Mouse (Mus musculus) naive thymus-derived CD4-positive, alpha-beta T cell, adult 5 months (primary cell): ENCODE data around the gene Cox7a2. TPM values are rescaled to one million over a fixed set of nuclear protein-coding genes. Genes with fewer than 3 reads are reported as not detected.

Experiments used
- polyA plus RNA-seq: library from polyadenylated mRNA; unstranded; fragments of 100-300 nt; shearing (Covaris generic); gene quantifications from one replicate; pipeline ENCODE4 v1.2.1, GENCODE M21; 2017

Gene Cox7a2
- 191 TPM for polyA plus RNA-seq

DNA sequence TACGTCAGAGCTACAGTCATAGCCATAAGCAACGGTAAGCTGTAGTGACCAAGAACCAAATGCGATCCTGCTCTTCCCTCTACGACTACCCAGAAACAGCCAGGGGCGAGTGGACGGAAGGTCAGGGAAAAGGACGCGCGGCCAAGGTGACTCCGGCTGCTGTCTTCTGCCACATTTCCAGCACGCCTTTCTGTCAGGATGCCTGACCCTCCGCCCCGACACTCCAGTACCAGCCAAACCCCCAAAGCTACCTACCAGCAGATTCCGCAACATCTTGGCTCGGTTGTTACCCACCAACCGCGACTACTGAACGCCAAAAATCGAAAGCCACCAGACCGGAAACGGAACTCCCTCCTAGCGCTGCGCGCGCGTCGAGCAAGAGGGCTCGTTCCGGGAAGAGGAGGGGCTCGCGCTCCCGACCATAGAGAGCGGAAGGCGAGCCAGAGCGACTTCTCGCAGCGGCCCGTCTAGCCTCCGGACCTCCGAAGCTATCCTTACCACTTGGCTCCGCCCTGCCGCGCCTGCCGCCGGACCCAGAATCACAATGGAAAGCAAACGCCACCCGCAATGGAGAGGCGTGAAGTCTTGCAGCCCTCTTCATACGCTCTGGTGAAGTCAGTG lies at the start of gene Cox7a2:
TSS of gene Cox7a2 (minus strand) at position 494 of the 621 bp plus-strand sequence.

DNA sequence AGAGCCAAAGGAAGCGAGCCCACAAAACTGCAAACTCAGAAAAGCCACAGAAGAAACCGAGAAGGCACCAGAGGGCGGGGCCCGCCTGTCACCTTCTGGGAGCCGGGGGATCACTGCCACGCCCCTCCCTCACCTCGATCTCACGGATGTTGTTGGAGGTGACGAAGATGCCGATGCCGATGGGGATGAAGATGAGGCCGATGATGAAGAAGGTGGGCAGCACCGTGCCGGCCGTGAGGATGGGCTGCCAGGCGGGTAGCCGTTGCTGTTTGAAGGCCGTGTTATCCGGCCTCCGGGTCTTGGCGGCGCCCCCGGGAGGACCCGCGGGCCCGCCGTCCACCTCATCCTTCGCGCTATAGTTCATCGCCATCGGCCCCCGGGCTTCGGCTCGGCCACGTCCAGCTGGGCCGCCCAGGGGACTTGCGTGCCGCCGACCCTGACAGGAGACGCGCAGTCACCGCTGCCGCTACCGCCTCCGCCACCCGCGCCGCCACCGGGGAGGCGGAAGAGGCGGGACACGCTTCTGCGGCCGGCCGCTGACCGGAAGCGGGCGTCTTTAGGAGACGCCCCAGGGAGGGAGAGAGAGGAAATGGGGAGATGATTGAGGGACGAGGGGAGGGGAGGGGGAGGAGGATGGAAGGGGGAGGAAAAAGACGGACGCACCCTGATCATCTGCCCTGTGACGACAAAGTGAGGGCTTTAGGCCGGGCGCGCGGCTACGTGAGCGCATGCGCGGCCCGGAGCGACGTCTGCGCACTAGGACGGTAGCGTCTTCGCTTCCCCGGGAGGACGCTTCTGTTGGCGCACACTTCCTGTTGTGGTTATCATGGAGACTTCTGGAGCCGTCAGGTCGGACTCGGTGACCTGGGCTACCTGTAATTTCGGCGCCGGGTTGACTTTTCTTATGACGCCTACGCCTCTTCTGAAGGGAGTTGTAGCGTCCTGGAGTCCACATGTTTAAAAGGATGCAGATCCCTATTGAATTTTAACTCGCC lies 33.5 kb upstream of the Cox7a2 start, which contains the start of gene Tmem30a:
TSS of gene Tmem30a (minus strand) at position 667 of the 995 bp plus-strand sequence.

GRCm38 (mm10) chr9:79718481-79719370 lies 41.0 kb downstream of the Cox7a2 start, which contains the start of gene Col12a1:
Col12a1 (minus strand) TSS chr9:79718831.

Other genes starting within 250 kb of the Cox7a2 start
- not detected for gene Col12a1, start 41.0 kb downstream of the Cox7a2 start, polyA plus RNA-seq
- 134 TPM for gene Tmem30a, start 33.6 kb upstream of the Cox7a2 start, polyA plus RNA-seq